Mouse (Mus musculus) fibroblast of lung, adult 2 months (primary cell): Measurements from ENCODE around the gene C1ql4.
"Not testable (repeated sequence)": the region's sequence is repeated elsewhere in the genome, so short reads cannot be mapped to it uniquely, and the experiment has no call there.

Experiments
- DNase-seq: peaks from one replicate; pipeline ENCODE4 v3.0.0-alpha.2; 2011; ENCODE audit warnings: low read depth

The C1ql4 gene

GRCm38 (mm10) chr15:99074600-99075333 lies 12.8 kb downstream of the C1ql4 start:
- DNase-seq, result peak; percentile 99

GRCm38 (mm10) chr15:99074019-99074599 lies 13.5 kb downstream of the C1ql4 start, which contains the start of gene Troap:
Gene Troap (plus strand): TSS chr15:99074575.
- no peak for DNase-seq

GRCm38 (mm10) chr15:99071988-99072387 lies 15.6 kb downstream of the C1ql4 start:
- DNase-seq, result no peak

- no peak for DNase-seq
These were observed 22.0 kb downstream of the C1ql4 start for GRCm38 (mm10) chr15:99065557-99066165.

GRCm38 (mm10) chr15:99056332-99056731 lies 31.3 kb downstream of the C1ql4 start:
- DNase-seq, result no peak

- no peak for DNase-seq
These were observed 32.1 kb downstream of the C1ql4 start for GRCm38 (mm10) chr15:99055511-99055961.

GRCm38 (mm10) chr15:99055040-99055439 lies 32.6 kb downstream of the C1ql4 start, which contains the start of gene Prph:
Gene Prph (plus strand): TSS chr15:99055174.
- no peak for DNase-seq

GRCm38 (mm10) chr15:99053373-99053772 lies 34.2 kb downstream of the C1ql4 start:
- DNase-seq, result no peak

- no peak for DNase-seq
These were observed 38.0 kb downstream of the C1ql4 start for GRCm38 (mm10) chr15:99049473-99050253.

- DNase-seq, result not testable (repeated sequence)
These were observed 41.9 kb downstream of the C1ql4 start for GRCm38 (mm10) chr15:99045734-99046133.

- no peak for DNase-seq
These were observed 42.8 kb downstream of the C1ql4 start for GRCm38 (mm10) chr15:99044854-99045253.

GRCm38 (mm10) chr15:99042334-99042733 lies 45.3 kb downstream of the C1ql4 start:
- no peak for DNase-seq

GRCm38 (mm10) chr15:99040920-99041856 lies 46.4 kb downstream of the C1ql4 start:
- DNase-seq, result no peak

- no peak for DNase-seq
These were observed 47.4 kb downstream of the C1ql4 start for GRCm38 (mm10) chr15:99039996-99040919.

- no peak for DNase-seq
These were observed 48.3 kb downstream of the C1ql4 start for GRCm38 (mm10) chr15:99039306-99039705.

GRCm38 (mm10) chr15:99038797-99039196 lies 48.8 kb downstream of the C1ql4 start:
- no peak for DNase-seq

GRCm38 (mm10) chr15:99038025-99038424 lies 49.6 kb downstream of the C1ql4 start:
- no peak for DNase-seq

- no peak for DNase-seq
These were observed 51.2 kb downstream of the C1ql4 start for GRCm38 (mm10) chr15:99036249-99036905.

GRCm38 (mm10) chr15:99035431-99035830 lies 52.2 kb downstream of the C1ql4 start:
- DNase-seq, result no peak
